Mouse (Mus musculus): ENCODE measurements around the gene Lsm10. TPM values are rescaled to one million over a fixed set of nuclear protein-coding genes. Genes with fewer than 3 reads are reported as not detected.

Gene Lsm10
- total RNA-seq, 1 experiment from 2014 or later: 18.5 TPM

DNA sequence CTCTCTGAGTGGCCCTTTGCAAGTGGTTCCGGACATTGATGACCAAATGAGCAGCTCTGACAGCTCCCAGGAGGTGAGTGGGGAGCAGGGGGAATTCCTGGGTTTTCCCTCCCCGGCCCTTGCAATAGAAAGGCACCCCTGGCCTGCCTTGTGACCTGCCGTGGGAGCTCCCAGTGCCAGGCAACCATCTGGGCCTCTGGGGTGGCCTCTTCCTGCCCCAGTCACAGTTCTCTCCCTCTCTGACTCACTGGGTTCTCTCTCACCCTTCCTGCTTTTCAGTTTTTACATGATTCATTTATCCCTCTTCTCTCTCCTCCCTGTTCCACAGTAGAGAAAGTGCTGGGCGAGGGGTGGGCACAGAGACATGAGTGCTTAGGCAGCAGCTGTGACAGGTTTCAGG, 41.4 kb downstream of the Lsm10 start:
- ATAC-seq (replicated peaks in 1 of 2; ENCODE audit: insufficient read depth in 1 of 2, low FRiP score in 2 of 2, low TSS enrichment in 1 of 2, low read depth in 1 of 2, poor library complexity in 2 of 2, severe bottlenecking in 2 of 2): no peak

DNA sequence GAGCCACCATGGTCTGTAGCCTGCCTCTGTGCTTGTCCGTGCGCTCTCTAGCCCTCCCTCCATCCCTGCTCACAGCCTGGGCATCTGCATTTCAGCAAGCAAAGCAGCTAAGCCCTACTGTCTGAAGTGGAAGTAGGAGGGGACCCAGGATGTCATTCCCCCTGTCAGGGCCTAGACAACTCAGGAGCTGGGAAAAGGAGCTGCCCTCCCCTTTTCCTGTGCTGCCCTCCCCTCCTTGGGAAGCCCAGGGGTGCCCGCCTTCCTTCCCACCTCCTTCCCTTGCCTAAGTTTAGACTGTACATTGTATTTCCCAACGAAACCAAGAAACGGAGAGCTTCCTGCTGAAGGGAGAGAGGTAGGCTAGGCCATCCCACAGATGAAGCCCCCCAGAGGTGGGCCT, 44.6 kb downstream of the Lsm10 start:
- no peak for ATAC-seq (replicated peaks in 1 of 2; ENCODE audit: insufficient read depth in 1 of 2, low FRiP score in 2 of 2, low TSS enrichment in 1 of 2, low read depth in 1 of 2, poor library complexity in 2 of 2, severe bottlenecking in 2 of 2)

DNA sequence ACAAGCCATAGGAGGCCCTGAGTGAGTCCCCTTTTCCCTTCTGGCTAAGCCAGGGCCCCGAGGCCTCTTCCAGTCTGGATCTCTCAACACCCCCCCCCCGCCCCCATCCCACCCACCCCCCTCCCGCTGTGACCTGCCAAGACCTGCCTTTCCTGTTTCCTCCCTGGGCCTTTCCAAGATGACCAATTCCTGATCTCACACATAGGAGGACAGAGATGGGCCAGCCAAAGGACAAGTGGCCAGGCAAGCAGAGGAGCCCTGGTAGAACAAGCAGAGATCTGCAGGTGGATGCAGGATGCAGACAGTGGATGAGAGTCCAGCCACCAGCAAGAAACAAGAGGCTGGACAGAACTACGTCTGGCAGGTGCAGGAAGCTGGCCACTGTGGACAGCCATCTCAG, 49.0 kb downstream of the Lsm10 start:
- ATAC-seq (replicated peaks in 1 of 2; ENCODE audit: insufficient read depth in 1 of 2, low FRiP score in 2 of 2, low TSS enrichment in 1 of 2, low read depth in 1 of 2, poor library complexity in 2 of 2, severe bottlenecking in 2 of 2): no peak

DNA sequence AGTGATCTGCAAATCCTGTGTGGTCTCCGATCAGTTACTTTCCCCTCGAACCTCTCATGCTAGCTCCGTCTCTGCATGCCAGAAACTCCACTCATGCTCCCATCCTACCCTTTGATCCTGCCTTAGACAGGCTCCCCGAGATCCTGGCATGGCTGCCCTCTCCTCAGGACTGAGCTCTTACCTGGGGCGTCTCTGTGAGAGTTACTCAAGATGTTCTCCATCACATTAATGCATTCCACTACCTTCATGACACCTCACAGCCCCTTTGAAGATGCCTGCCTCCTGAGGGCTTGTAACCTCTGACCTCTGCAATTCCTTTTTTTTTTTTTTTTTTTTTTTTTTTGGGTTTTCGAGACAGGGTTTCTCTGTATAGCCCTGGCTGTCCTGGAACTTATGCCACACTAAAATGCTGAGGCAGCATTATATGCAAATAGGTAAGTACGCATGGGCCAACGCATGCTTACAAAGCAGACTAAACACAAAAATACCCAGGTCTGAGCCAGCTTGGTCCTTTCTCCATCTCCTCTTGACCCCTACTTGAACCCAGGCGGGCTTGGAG, 50.6 kb downstream of the Lsm10 start:
- no peak for ATAC-seq (replicated peaks in 1 of 2; ENCODE audit: insufficient read depth in 1 of 2, low FRiP score in 2 of 2, low TSS enrichment in 1 of 2, low read depth in 1 of 2, poor library complexity in 2 of 2, severe bottlenecking in 2 of 2)

DNA sequence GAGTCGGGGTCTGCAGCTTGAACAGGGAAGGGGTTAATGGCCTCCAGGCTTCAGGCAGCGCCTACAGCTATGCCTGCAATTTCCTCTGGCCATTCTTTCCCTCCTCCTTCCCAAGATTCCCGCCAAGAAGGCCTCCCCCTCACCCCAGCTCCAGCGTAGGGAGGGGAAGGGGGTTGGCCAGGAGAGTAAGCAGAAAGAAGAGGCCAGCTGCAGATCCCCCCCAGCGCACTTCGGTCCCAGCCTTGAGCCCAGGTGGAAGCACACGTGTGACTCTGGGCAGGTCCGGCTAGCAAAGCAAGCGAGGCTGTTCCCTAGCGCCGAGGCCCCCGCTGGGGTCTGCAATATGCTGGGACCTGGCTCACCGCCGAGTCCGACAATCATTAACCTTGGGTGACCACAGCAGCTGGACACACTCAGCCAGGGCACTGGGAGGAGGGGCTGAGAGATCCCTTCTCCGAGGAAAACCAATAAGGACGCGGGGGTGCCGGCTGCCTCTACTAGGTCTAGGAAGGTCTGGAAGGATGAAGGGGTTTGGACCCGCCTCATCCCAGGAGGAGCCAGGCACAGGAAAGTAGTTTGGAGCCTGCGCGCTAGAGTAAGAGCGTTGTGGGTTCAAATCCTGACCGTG, 51.2 kb downstream of the Lsm10 start, which contains the start of gene Eva1b:
Eva1b (plus strand) TSS at position 212 of the 628 bp plus-strand sequence.
- ATAC-seq (replicated peaks in 1 of 2; ENCODE audit: insufficient read depth in 1 of 2, low FRiP score in 2 of 2, low TSS enrichment in 1 of 2, low read depth in 1 of 2, poor library complexity in 2 of 2, severe bottlenecking in 2 of 2): no peak

Other genes starting within 250 kb of the Lsm10 start
- 73.0 and 84.2 TPM in 2 replicates for gene Csf3r, start 72.1 kb upstream of the Lsm10 start, total RNA-seq (2017)
- 46.5 and 48.0 TPM in 2 replicates for gene Mrps15, start 49.7 kb upstream of the Lsm10 start, total RNA-seq (2017)
- gene Oscp1, start 38.1 kb upstream of the Lsm10 start, total RNA-seq (2017): 10.3 and 25.2 TPM in 2 replicates
- 6.6 and 16.1 TPM in 2 replicates for gene Stk40, start 7.3 kb downstream of the Lsm10 start, total RNA-seq (2017)
- gene Eva1b, start 51.1 kb downstream of the Lsm10 start, total RNA-seq (2017): 1.7 and 3.3 TPM in 2 replicates
- 0.89 and 2.4 TPM in 2 replicates for gene Sh3d21, start 66.9 kb downstream of the Lsm10 start, total RNA-seq (2017)
- gene Thrap3, start 106.1 kb downstream of the Lsm10 start, total RNA-seq (2017): 447 and 515 TPM in 2 replicates
- 28.5 and 40.6 TPM in 2 replicates for gene Map7d1, start 159.7 kb downstream of the Lsm10 start, total RNA-seq (2017)
- gene Trappc3, start 165.7 kb downstream of the Lsm10 start, total RNA-seq (2017): 39.9 and 58.4 TPM in 2 replicates
- gene Col8a2, start 190.2 kb downstream of the Lsm10 start, total RNA-seq (2017): not detected in 2 replicates
- 27.8 and 30.4 TPM in 2 replicates for gene Adprhl2, start 225.1 kb downstream of the Lsm10 start, total RNA-seq (2017)
- gene Tekt2, start 229.1 kb downstream of the Lsm10 start, total RNA-seq (2017): not detected in 2 replicates

Measured in hematopoietic stem cell, adult 5-6 weeks (primary cell).